Mouse (Mus musculus): ENCODE measurements at regions not wholly inside any gene's neighbourhood (a gene's known extent, or its start where the extent isn't known, plus 50 kb on each side); places are given as distances from the start of the nearest gene placed in this dataset.

- no peak for DNase-seq (ENCODE audit: low read depth, low spot score)
Measured at GRCm38 (mm10) chr12:17113465-17114177, 63.1 kb downstream of the Kcnf1 start.

- DNase-seq (ENCODE audit: low read depth, low spot score) = no peak
Measured at GRCm38 (mm10) chr12:17112781-17113464, 63.8 kb downstream of the Kcnf1 start.

- no peak for DNase-seq (ENCODE audit: low read depth, low spot score)
Measured at GRCm38 (mm10) chr12:17106220-17106619, 70.5 kb downstream of the Kcnf1 start.

GRCm38 (mm10) chr12:17105057-17105712 lies 71.5 kb downstream of the Kcnf1 start:
- DNase-seq (ENCODE audit: low read depth, low spot score) = no peak

GRCm38 (mm10) chr12:17101842-17102241 lies 74.8 kb downstream of the Kcnf1 start:
- no peak for DNase-seq (ENCODE audit: low read depth, low spot score)

- peak; percentile 65 for DNase-seq (ENCODE audit: low read depth, low spot score)
Measured at GRCm38 (mm10) chr12:17097800-17098271, 78.9 kb downstream of the Kcnf1 start.

GRCm38 (mm10) chr12:17094758-17095157 lies 81.9 kb downstream of the Kcnf1 start:
- DNase-seq (ENCODE audit: low read depth, low spot score) = no peak

- no peak for DNase-seq (ENCODE audit: low read depth, low spot score)
Measured at GRCm38 (mm10) chr12:17093772-17094171, 82.2 kb upstream of the 2410004P03Rik start.

GRCm38 (mm10) chr12:17091058-17091457 lies 79.5 kb upstream of the 2410004P03Rik start:
- no peak for DNase-seq (ENCODE audit: low read depth, low spot score)

GRCm38 (mm10) chr12:17089710-17090339 lies 78.3 kb upstream of the 2410004P03Rik start:
- DNase-seq (ENCODE audit: low read depth, low spot score) = no peak

GRCm38 (mm10) chr12:17087388-17087787 lies 75.9 kb upstream of the 2410004P03Rik start:
- DNase-seq (ENCODE audit: low read depth, low spot score) = no peak

GRCm38 (mm10) chr12:17085209-17085574 lies 73.7 kb upstream of the 2410004P03Rik start:
- no peak for DNase-seq (ENCODE audit: low read depth, low spot score)

- DNase-seq (ENCODE audit: low read depth, low spot score) = peak; percentile 92
Measured at GRCm38 (mm10) chr12:17084499-17085208, 73.1 kb upstream of the 2410004P03Rik start.

- no peak for DNase-seq (ENCODE audit: low read depth, low spot score)
Measured at GRCm38 (mm10) chr12:17071691-17072454, 60.3 kb upstream of the 2410004P03Rik start.

- DNase-seq (ENCODE audit: low read depth, low spot score) = peak; percentile 82
Measured at GRCm38 (mm10) chr12:17069808-17070207, 58.3 kb upstream of the 2410004P03Rik start.

- DNase-seq (ENCODE audit: low read depth, low spot score) = no peak
Measured at GRCm38 (mm10) chr12:17069161-17069560, 57.6 kb upstream of the 2410004P03Rik start.

GRCm38 (mm10) chr12:17063920-17064319 lies 52.4 kb upstream of the 2410004P03Rik start:
- DNase-seq (ENCODE audit: low read depth, low spot score) = no peak
